Mouse (Mus musculus) olfactory bulb, adult 2 months (tissue): Measurements from ENCODE around the gene Itgad.

Source experiments
- CTCF ChIP-seq: fragments of 200-500 bp; IDR thresholded peaks from 2 replicates; pipeline ENCODE4 v1.5.1; 2012; ENCODE audit warnings: low read depth, mild to moderate bottlenecking, low read length, moderate library complexity; ENCODE audit not compliant: insufficient read depth
- POLR2A ChIP-seq: fragments of 200-500 bp; IDR thresholded peaks from 2 replicates; pipeline ENCODE4 v1.6.1; 2012; ENCODE audit warnings: mild to moderate bottlenecking, low read depth, low read length, moderate library complexity; ENCODE audit not compliant: insufficient read depth

DNA sequence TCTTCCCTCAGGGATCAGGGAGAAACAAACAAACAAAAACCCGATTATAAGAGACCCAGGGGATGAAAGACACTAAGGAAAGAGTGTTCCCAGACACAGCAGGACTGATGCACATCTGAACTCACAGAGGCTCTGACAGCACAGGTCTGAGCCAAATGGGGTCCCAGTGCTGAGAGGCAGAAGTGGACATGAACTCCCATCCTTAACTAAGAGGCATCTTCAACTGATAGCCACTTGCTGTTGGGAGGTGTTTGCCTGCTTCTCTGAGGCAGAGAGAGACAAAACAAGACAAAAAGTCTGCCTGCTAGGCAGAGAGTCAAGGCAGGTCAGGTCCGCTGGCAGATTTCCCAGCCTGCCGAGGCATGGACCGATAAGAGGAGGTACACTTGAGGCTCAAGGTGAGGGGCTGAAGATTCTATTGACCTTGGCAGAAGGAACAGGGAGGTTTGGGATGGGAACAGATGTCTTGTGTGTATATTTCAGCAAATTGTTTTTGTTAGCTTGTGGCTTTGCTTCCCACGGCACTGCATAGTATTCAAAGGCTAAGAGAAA, 102.7 kb downstream of the Itgad start:
- TF ChIP-seq CTCF (no peak), POLR2A (no peak)
